Mouse (Mus musculus) stomach, postnatal 0 days (tissue): ENCODE data around the gene Mknk1. TPM values are rescaled to one million over a fixed set of nuclear protein-coding genes. Genes with fewer than 3 reads are reported as not detected.

Source experiments
- ATAC-seq: fragments of 200-750 bp; cut with Nextera tagmentation; 2 replicates; pipeline ENCODE4 v1.8.0; 2017; ENCODE audit not compliant: low FRiP score, low TSS enrichment
- DNase-seq: peaks from one replicate; pipeline ENCODE4 v3.0.0-alpha.2; 2016; ENCODE audit warnings: low spot score
- H3K27ac ChIP-seq: fragments of 300-500 bp; sonication (generic); replicated peaks from 2 replicates; pipeline ENCODE4 v1.5.1; 2014; ENCODE audit warnings: mild to moderate bottlenecking, control low read depth
- H3K27me3 ChIP-seq: fragments of 300-500 bp; sonication (generic); 2 replicates; pipeline ENCODE4 v1.6.1; 2014; ENCODE audit warnings: low read length; ENCODE audit not compliant: control insufficient read depth, insufficient read depth
- H3K36me3 ChIP-seq: fragments of 300-500 bp; sonication (generic); 2 replicates; pipeline ENCODE4 v1.6.1; 2014; ENCODE audit warnings: low read length, mixed read lengths; ENCODE audit not compliant: control insufficient read depth, insufficient read depth
- H3K4me1 ChIP-seq: fragments of 300-500 bp; sonication (generic); replicated peaks from 2 replicates; pipeline ENCODE4 v1.6.1; 2014; ENCODE audit warnings: antibody characterized with exemption; ENCODE audit not compliant: control insufficient read depth, insufficient read depth
- H3K4me2 ChIP-seq: fragments of 300-500 bp; sonication (generic); replicated peaks from 2 replicates; pipeline ENCODE4 v1.6.1; 2014; ENCODE audit warnings: low read depth, mild to moderate bottlenecking, control low read depth, moderate library complexity
- H3K4me3 ChIP-seq: fragments of 300-500 bp; sonication (generic); 2 replicates; pipeline ENCODE4 v1.5.1; 2014; ENCODE audit warnings: low read depth, low read length, control low read depth
- H3K9ac ChIP-seq: fragments of 300-500 bp; sonication (generic); 2 replicates; pipeline ENCODE4 v1.6.1; 2014; ENCODE audit warnings: mild to moderate bottlenecking, low read length, control low read depth, mixed read lengths
- H3K9me3 ChIP-seq: fragments of 300-500 bp; sonication (generic); 2 replicates; pipeline ENCODE4 v1.6.1; 2016; ENCODE audit warnings: low read length; ENCODE audit not compliant: control insufficient read depth
- CTCF ChIP-seq: IDR thresholded peaks from 2 replicates; pipeline ENCODE4 v1.5.1; 2016; ENCODE audit warnings: antibody characterized with exemption, low read depth, mild to moderate bottlenecking, moderate library complexity
- EP300 ChIP-seq: optimal IDR thresholded peaks from 2 replicates; pipeline ENCODE3; 2016; ENCODE audit warnings: antibody characterized with exemption
- WGBS: fragments of 180-500 bp; shearing (Covaris S2); extraction: QIAGEN DNeasy Blood & Tissue Kit; methylation state at CpG from one replicate; pipeline ENCODE4 v1.1.7; 2014; 5-methylcytosine and 5-hydroxymethylcytosine counted together
- polyA plus RNA-seq: library from polyadenylated mRNA; unstranded; fragments of >200 nt; fragmentation: Nextera tagmentation; extraction: Ambion mirVana; gene quantifications from 2 replicates; pipeline ENCODE4 v1.2.1, GENCODE M21; 2015

Gene Mknk1
- polyA plus RNA-seq, 1 experiment from 2014 or later, result 11.6 TPM

GRCm38 (mm10) chr4:115832040-115832439 is 7.0 kb upstream of the Mknk1 start:
- no peaks in the 10 kb centered on the region for H3K27me3 ChIP-seq
- 52% methylated on average over 2 of the region's 2 CpGs for WGBS
- ATAC-seq (no peak), DNase-seq (no peak)
- H3K27ac ChIP-seq, result no peak overlapping the region
- H3K36me3 ChIP-seq, result peaks cover 16% of the 10 kb centered on the region
- no peak overlapping the region for H3K9ac ChIP-seq
- no peak overlapping the region for H3K4me3 ChIP-seq
- TF ChIP-seq EP300, result no peak
- no peak for TF ChIP-seq CTCF
- no peaks in the 10 kb centered on the region for H3K9me3 ChIP-seq
- H3K4me2 ChIP-seq, result no peak overlapping the region
- H3K4me1 ChIP-seq, result peaks cover 4% of the 10 kb centered on the region; the same call in 1 of the 2 replicates

- ATAC-seq (no peak), DNase-seq (no peak)
- no peak overlapping the region for H3K4me3 ChIP-seq
- TF ChIP-seq CTCF (no peak), EP300 (no peak)
- H3K36me3 ChIP-seq, result peaks cover 16% of the 10 kb centered on the region
- 74% methylated on average over 2 of the region's 2 CpGs for WGBS
- H3K27me3 ChIP-seq, result no peaks in the 10 kb centered on the region
- H3K27ac ChIP-seq, result no peak overlapping the region
- no peaks in the 10 kb centered on the region for H3K4me1 ChIP-seq
- H3K4me2 ChIP-seq, result no peak overlapping the region
- no peak overlapping the region for H3K9ac ChIP-seq
- no peaks in the 10 kb centered on the region for H3K9me3 ChIP-seq
These were observed 3.4 kb upstream of the Mknk1 start for GRCm38 (mm10) chr4:115835576-115835975.

GRCm38 (mm10) chr4:115838196-115838595 is 802 bp upstream of the Mknk1 start:
- TF ChIP-seq EP300 (no peak), CTCF (no peak)
- peak overlapping the region; percentile 82 for H3K4me2 ChIP-seq
- no peaks in the 10 kb centered on the region for H3K4me1 ChIP-seq
- ATAC-seq (no peak), DNase-seq (no peak)
- H3K36me3 ChIP-seq, result peaks cover 5% of the 10 kb centered on the region
- H3K4me3 ChIP-seq, result no peak overlapping the region
- WGBS, result 66% methylated on average over 4 of the region's 4 CpGs
- H3K9ac ChIP-seq, result no peak overlapping the region
- H3K27me3 ChIP-seq, result no peaks in the 10 kb centered on the region
- H3K9me3 ChIP-seq, result no peaks in the 10 kb centered on the region
- H3K27ac ChIP-seq, result no peak overlapping the region

- peak overlapping the region; percentile 82 for H3K4me2 ChIP-seq
- no peaks in the 10 kb centered on the region for H3K27me3 ChIP-seq
- no peak overlapping the region for H3K27ac ChIP-seq
- H3K4me1 ChIP-seq, result no peaks in the 10 kb centered on the region
- H3K36me3 ChIP-seq, result no peaks in the 10 kb centered on the region
- WGBS, result 42% methylated on average over 4 of the region's 4 CpGs
- TF ChIP-seq CTCF (no peak), EP300 (no peak)
- DNase-seq (peak; percentile 33), ATAC-seq (no peak)
- no peaks in the 10 kb centered on the region for H3K9me3 ChIP-seq
- H3K4me3 ChIP-seq, result peak overlapping the region; percentile 74
- H3K9ac ChIP-seq, result no peak overlapping the region
These were observed 958 bp downstream of the Mknk1 start for GRCm38 (mm10) chr4:115839956-115840355.

GRCm38 (mm10) chr4:115840842-115841241 is 1.8 kb downstream of the Mknk1 start:
- H3K9ac ChIP-seq, result no peak overlapping the region
- no peaks in the 10 kb centered on the region for H3K36me3 ChIP-seq
- H3K4me2 ChIP-seq, result no peak overlapping the region
- no peaks in the 10 kb centered on the region for H3K27me3 ChIP-seq
- no peak for DNase-seq
- 89% methylated on average over 4 of the region's 4 CpGs for WGBS
- H3K27ac ChIP-seq, result no peak overlapping the region
- H3K4me3 ChIP-seq, result no peak overlapping the region
- TF ChIP-seq CTCF, result no peak
- no peak for TF ChIP-seq EP300
- no peak for ATAC-seq
- H3K9me3 ChIP-seq, result no peaks in the 10 kb centered on the region
- no peaks in the 10 kb centered on the region for H3K4me1 ChIP-seq

GRCm38 (mm10) chr4:115846656-115847055 is 7.7 kb downstream of the Mknk1 start:
- H3K9me3 ChIP-seq, result no peaks in the 10 kb centered on the region
- H3K9ac ChIP-seq, result no peak overlapping the region
- no peak overlapping the region for H3K27ac ChIP-seq
- TF ChIP-seq CTCF (no peak), EP300 (no peak)
- H3K4me1 ChIP-seq, result no peaks in the 10 kb centered on the region
- no peaks in the 10 kb centered on the region; the same call in 1 of the 2 replicates for H3K36me3 ChIP-seq
- H3K27me3 ChIP-seq, result no peaks in the 10 kb centered on the region
- no peak overlapping the region for H3K4me3 ChIP-seq
- no peak for ATAC-seq
- H3K4me2 ChIP-seq, result no peak overlapping the region
- DNase-seq, result no peak
- 61% methylated on average over 2 of the region's 2 CpGs for WGBS
